Mouse (Mus musculus) MEL (cell line): ENCODE data around the gene Tubgcp3. TPM values are rescaled to one million over a fixed set of nuclear protein-coding genes. Genes with fewer than 3 reads are reported as not detected.

Source experiments
- DNase-seq: peaks from one replicate; pipeline ENCODE4 v3.0.0; 2011; ENCODE audit warnings: low read depth, low spot score
- H3K27ac ChIP-seq: 2 replicates; pipeline ENCODE4 v1.5.1; 2012; ENCODE audit warnings: low read depth, mild to moderate bottlenecking, control low read depth, low read length, moderate library complexity; ENCODE audit not compliant: control insufficient read depth
- H3K27me3 ChIP-seq, 2 experiments: fragments of 150-350 bp in 1 of 2; sonication (generic) in 1 of 2; 2 replicates each; pipeline ENCODE4 v1.6.1; 2012; ENCODE audit warnings: low read length in 2 of 2, mild to moderate bottlenecking in 2 of 2, improper control_type of control experiment in 1 of 2, moderate library complexity in 1 of 2; ENCODE audit not compliant: insufficient read depth in 2 of 2, control insufficient read depth in 1 of 2
- H3K36me3 ChIP-seq, 2 experiments: 2 replicates each; pipeline ENCODE4 v1.6.1; 2012 to 2014; ENCODE audit warnings: low read length in 2 of 2, improper control_type of control experiment in 1 of 2, inconsistent platforms in 1 of 2, mild to moderate bottlenecking in 1 of 2; ENCODE audit not compliant: insufficient read depth in 2 of 2, control insufficient read depth in 1 of 2
- H3K4me1 ChIP-seq, 2 experiments: fragments of 150-350 bp in 1 of 2; sonication (generic) in 1 of 2; 2 replicates each; pipeline ENCODE4 v1.6.1; 2012; ENCODE audit warnings: low read length in 2 of 2, improper control_type of control experiment in 1 of 2, mild to moderate bottlenecking in 1 of 2; ENCODE audit not compliant: insufficient read depth in 2 of 2, control insufficient read depth in 1 of 2
- H3K4me3 ChIP-seq, 2 experiments: fragments of 150-350 bp in 1 of 2; sonication (generic) in 1 of 2; 2 replicates each; pipeline ENCODE4 v1.5.1; 2012; ENCODE audit warnings: low read depth in 2 of 2, low read length in 2 of 2, mild to moderate bottlenecking in 2 of 2, moderate library complexity in 2 of 2, control low read depth in 1 of 2, improper control_type of control experiment in 1 of 2; ENCODE audit not compliant: control insufficient read depth in 1 of 2, insufficient read depth in 1 of 2
- H3K79me2 ChIP-seq: 2 replicates; pipeline ENCODE4 v1.6.1; 2012; ENCODE audit warnings: mild to moderate bottlenecking, low read length, moderate library complexity; ENCODE audit not compliant: control insufficient read depth, poor library complexity, insufficient read depth
- H3K9ac ChIP-seq: 2 replicates; pipeline ENCODE4 v1.6.1; 2012; ENCODE audit warnings: low read depth, mild to moderate bottlenecking, control low read depth, low read length, moderate library complexity; ENCODE audit not compliant: control insufficient read depth, poor library complexity, severe bottlenecking
- H3K9me3 ChIP-seq: fragments of 150-350 bp; sonication (generic); replicated peaks from 2 replicates; pipeline ENCODE4 v1.6.1; 2012; ENCODE audit warnings: mild to moderate bottlenecking, low read length, improper control_type of control experiment, moderate library complexity; ENCODE audit not compliant: insufficient read depth
- CHD1 ChIP-seq: IDR thresholded peaks from 2 replicates; pipeline ENCODE4 v1.6.1; 2012; ENCODE audit warnings: low read depth, mild to moderate bottlenecking, inconsistent platforms, low read length, improper control_type of control experiment
- E2F4 ChIP-seq: IDR thresholded peaks from 2 replicates; pipeline ENCODE4 v1.6.1; 2011; ENCODE audit warnings: low read depth, low read length, improper control_type of control experiment, borderline replicate concordance
- ELF1 ChIP-seq: IDR thresholded peaks from 2 replicates; pipeline ENCODE4 v1.6.1; 2014; ENCODE audit warnings: low read depth, mild to moderate bottlenecking, inconsistent platforms, low read length, improper control_type of control experiment, moderate library complexity
- EP300 ChIP-seq, 2 experiments: IDR thresholded peaks; 2 replicates each; pipeline ENCODE4 v1.6.1; 2011; ENCODE audit warnings: improper control_type of control experiment in 2 of 2, low read length in 2 of 2, low read depth in 1 of 2, mild to moderate bottlenecking in 1 of 2
- ETS1 ChIP-seq: IDR thresholded peaks from 2 replicates; pipeline ENCODE4 v1.6.1; 2012; ENCODE audit warnings: low read depth, mild to moderate bottlenecking, inconsistent platforms, low read length, improper control_type of control experiment, moderate library complexity
- GABPA ChIP-seq: IDR thresholded peaks from 2 replicates; pipeline ENCODE4 v1.6.1; 2012; ENCODE audit warnings: low read depth, mild to moderate bottlenecking, inconsistent platforms, low read length, improper control_type of control experiment, moderate library complexity
- JUND ChIP-seq: IDR thresholded peaks from 2 replicates; pipeline ENCODE4 v1.6.1; 2011; ENCODE audit warnings: low read depth, mild to moderate bottlenecking, improper control_type of control experiment, low read length
- MAX ChIP-seq: IDR thresholded peaks from 2 replicates; pipeline ENCODE4 v1.6.1; 2011; ENCODE audit warnings: low read length, improper control_type of control experiment
- MEF2A ChIP-seq: IDR thresholded peaks from 2 replicates; pipeline ENCODE4 v1.6.1; 2014; ENCODE audit warnings: low read depth, mild to moderate bottlenecking, inconsistent platforms, low read length, improper control_type of control experiment; ENCODE audit not compliant: poor library complexity, insufficient replicate concordance, severe bottlenecking; ENCODE audit errors: extremely low read depth
- MXI1 ChIP-seq: IDR thresholded peaks from 2 replicates; pipeline ENCODE4 v1.6.1; 2011; ENCODE audit warnings: mild to moderate bottlenecking, low read depth, low read length, improper control_type of control experiment
- NRF1 ChIP-seq: IDR thresholded peaks from 2 replicates; pipeline ENCODE4 v1.6.1; 2014; ENCODE audit warnings: low read depth, mild to moderate bottlenecking, inconsistent platforms, low read length, improper control_type of control experiment, moderate library complexity; ENCODE audit not compliant: poor library complexity, insufficient read depth, severe bottlenecking
- POLR2A ChIP-seq, 2 experiments: IDR thresholded peaks; 2 replicates each; pipeline ENCODE4 v1.6.1; 2011 to 2012; ENCODE audit warnings: low read length in 2 of 2, mild to moderate bottlenecking in 2 of 2, control low read depth in 1 of 2, improper control_type of control experiment in 1 of 2, low read depth in 1 of 2, moderate library complexity in 1 of 2; ENCODE audit not compliant: control insufficient read depth in 1 of 2, insufficient read depth in 1 of 2, poor library complexity in 1 of 2
- POLR2AphosphoS2 ChIP-seq: IDR thresholded peaks from 2 replicates; pipeline ENCODE4 v1.6.1; 2011; ENCODE audit warnings: low read length, improper control_type of control experiment
- POLR2AphosphoS5 ChIP-seq: IDR thresholded peaks from 2 replicates; pipeline ENCODE4 v1.6.1; 2012; ENCODE audit warnings: low read depth, borderline replicate concordance, mild to moderate bottlenecking, inconsistent platforms, low read length, moderate library complexity, mixed read lengths
- RAD21 ChIP-seq: IDR thresholded peaks from 2 replicates; pipeline ENCODE4 v1.6.1; 2011; ENCODE audit warnings: mild to moderate bottlenecking, low read depth, low read length, improper control_type of control experiment
- RCOR1 ChIP-seq: IDR thresholded peaks from 2 replicates; pipeline ENCODE4 v1.6.1; 2012; ENCODE audit warnings: low read depth, mild to moderate bottlenecking, inconsistent platforms, low read length, improper control_type of control experiment
- SIN3A ChIP-seq: IDR thresholded peaks from 2 replicates; pipeline ENCODE4 v1.6.1; 2012; ENCODE audit warnings: low read length, improper control_type of control experiment, inconsistent platforms
- TAL1 ChIP-seq: IDR thresholded peaks from 2 replicates; pipeline ENCODE4 v1.6.1; 2012; ENCODE audit warnings: mild to moderate bottlenecking, inconsistent platforms, low read length, moderate library complexity, mixed read lengths
- TBP ChIP-seq: IDR thresholded peaks from 2 replicates; pipeline ENCODE4 v1.8.0; 2011; ENCODE audit warnings: low read depth, low read length, improper control_type of control experiment
- TCF12 ChIP-seq: IDR thresholded peaks from 2 replicates; pipeline ENCODE4 v1.6.1; 2014; ENCODE audit warnings: low read depth, mild to moderate bottlenecking, inconsistent platforms, low read length, improper control_type of control experiment, moderate library complexity
- UBTF ChIP-seq: IDR thresholded peaks from 2 replicates; pipeline ENCODE4 v1.6.1; 2012; ENCODE audit warnings: low read depth, mild to moderate bottlenecking, inconsistent platforms, low read length, improper control_type of control experiment, moderate library complexity, borderline replicate concordance; ENCODE audit not compliant: insufficient read depth
- USF1 ChIP-seq: IDR thresholded peaks from 2 replicates; pipeline ENCODE4 v1.6.1; 2014; ENCODE audit warnings: low read depth, mild to moderate bottlenecking, inconsistent platforms, low read length, improper control_type of control experiment, moderate library complexity
- USF2 ChIP-seq, 2 experiments: IDR thresholded peaks; 2 replicates each; pipeline ENCODE4 v1.6.1; 2011 to 2012; ENCODE audit warnings: improper control_type of control experiment in 2 of 2, low read length in 2 of 2, borderline replicate concordance in 1 of 2, inconsistent platforms in 1 of 2, low read depth in 1 of 2, mild to moderate bottlenecking in 1 of 2; ENCODE audit not compliant: insufficient read depth in 1 of 2
- ZC3H11A ChIP-seq: IDR thresholded peaks from 2 replicates; pipeline ENCODE4 v1.6.1; 2012; ENCODE audit warnings: low read depth, mild to moderate bottlenecking, inconsistent platforms, low read length, improper control_type of control experiment
- ZKSCAN1 ChIP-seq: IDR thresholded peaks from 2 replicates; pipeline ENCODE4 v1.6.1; 2012; ENCODE audit warnings: low read depth, mild to moderate bottlenecking, inconsistent platforms, low read length, improper control_type of control experiment, moderate library complexity
- ZMIZ1 ChIP-seq: IDR thresholded peaks from 2 replicates; pipeline ENCODE4 v1.6.1; 2012; ENCODE audit warnings: low read depth, mild to moderate bottlenecking, inconsistent platforms, low read length, improper control_type of control experiment, moderate library complexity
- ZNF384 ChIP-seq: IDR thresholded peaks from 2 replicates; pipeline ENCODE4 v1.6.1; 2012; ENCODE audit warnings: low read depth, mild to moderate bottlenecking, inconsistent platforms, low read length, improper control_type of control experiment
- polyA plus RNA-seq, 2 experiments: library from polyadenylated mRNA; stranded (reverse) in 1 of 2; unstranded in 1 of 2; fragments of >175 nt in 1 of 2; fragments of >200 nt in 1 of 2; gene quantifications; 2 replicates each; pipeline versions ENCODE4 v1.2.1 to v1.2.4; 2012; ENCODE audit warnings: low replicate concordance in 2 of 2, low read depth in 1 of 2; ENCODE audit not compliant: insufficient read length in 2 of 2, insufficient read depth in 1 of 2, missing spikeins in 1 of 2
- total RNA-seq: library from RNA; depleted of rRNA; stranded (reverse); fragments of 300-350 nt; gene quantifications from 2 replicates; pipeline ENCODE4 v1.2.3, GENCODE M21; 2012

The Tubgcp3 gene
- total and polyA plus RNA-seq, 3 experiments = 43.6 to 87.7 (median 60.2) TPM

- TF ChIP-seq TCF12 (no peak), CHD1 (no peak), NRF1 (no peak), MEF2A (no peak), ZMIZ1 (no peak), ELF1 (no peak), RAD21 (no peak), USF2 (IDR thresholded peaks at IDR 0.05; ENCODE audit: borderline replicate concordance in 1 of 2, insufficient read depth in 1 of 2, low read depth in 1 of 2, low read length in 2 of 2) (no peak), E2F4 (no peak), SIN3A (no peak), USF1 (no peak), EP300 (IDR thresholded peaks at IDR 0.05; ENCODE audit: low read depth in 1 of 2, low read length in 2 of 2) (no peak), MXI1 (no peak), MAX (no peak), POLR2AphosphoS5 (no peak), GABPA (no peak), ZKSCAN1 (no peak), JUND (no peak), UBTF (no peak)
- Histone ChIP-seq H3K36me3 (peaks cover 6% of the 10 kb centered on the region in 2 experiments), H3K79me2 (no peaks in the 10 kb centered on the region), H3K27ac (no peak overlapping the region), H3K4me3 (no peak overlapping the region), H3K4me1 (peaks cover 0 to 4% of the 10 kb centered on the region in 2 experiments; a peak in 3 of 4 replicates), H3K9me3 (no peaks in the 10 kb centered on the region), H3K27me3 (no peaks in the 10 kb centered on the region), H3K9ac (no peak overlapping the region)
- DNase-seq = no peak
Observed at GRCm38 (mm10) chr8:12648951-12649350, 23.1 kb downstream of the Tubgcp3 start.

GRCm38 (mm10) chr8:12646536-12646935 is 25.5 kb downstream of the Tubgcp3 start:
- H3K36me3 ChIP-seq = peaks cover 4 to 6% of the 10 kb centered on the region in 2 experiments
- DNase-seq = no peak
- H3K9ac ChIP-seq = no peak overlapping the region
- no peaks in the 10 kb centered on the region for H3K27me3 ChIP-seq
- H3K4me3 ChIP-seq = no peak overlapping the region
- H3K4me1 ChIP-seq = peaks cover 0 to 4% of the 10 kb centered on the region in 2 experiments; a peak in 3 of 4 replicates
- TF ChIP-seq CHD1 (no peak), ZC3H11A (no peak), ZNF384 (no peak), RAD21 (no peak), TBP (no peak), TAL1 (no peak), POLR2A (IDR thresholded peaks at IDR 0.05; ENCODE audit: control insufficient read depth in 1 of 2, insufficient read depth in 1 of 2, low read depth in 1 of 2, low read length in 2 of 2, poor library complexity in 1 of 2) (no peak), POLR2AphosphoS2 (no peak), MEF2A (no peak), E2F4 (no peak), ZKSCAN1 (no peak), RCOR1 (no peak), SIN3A (no peak), ZMIZ1 (no peak), ETS1 (no peak), UBTF (no peak), POLR2AphosphoS5 (no peak)
- no peak overlapping the region for H3K27ac ChIP-seq
- H3K79me2 ChIP-seq = no peaks in the 10 kb centered on the region
- no peaks in the 10 kb centered on the region for H3K9me3 ChIP-seq
